ENCODE assay signal across 21 mouse cellular contexts in genomic region chr11:5429396-5430190, GRCm38 (mm10). TPM values are rescaled to one million over a fixed set of nuclear protein-coding genes. Genes with fewer than 3 reads are reported as not detected.
DNase-seq lines count a peak whose midpoint lies in the region; ATAC-seq lines count a peak whose summit lies in the region.
"Had no signal": no experiment of that assay in that cellular context is flagged by ENCODE, and none has a peak within 500 bp of the region (broad histone marks: within the 10 kb centered on the region; RNA-seq: fewer than 3 reads in every experiment).

No protein-coding gene starts in this region.

- ATAC-seq in inflammation-experienced regulatory T-cells, adult 6 months: peak; percentile 71
- ATAC-seq: forebrain, embryonic 15.5 days had no signal

- DNase-seq in heart, adult 11 months: peak; percentile 52
- DNase-seq in heart, adult 18-20 months: no peak
- peak; percentile 41 for DNase-seq in thymus, postnatal 14 days
- DNase-seq in thymus, postnatal 4 days: no peak
- no peak for DNase-seq in gastrocnemius, postnatal 10 days
- DNase-seq in layer of hippocampus, postnatal 25 days (ENCODE audit: extremely low spot score in 1 of 2, low spot score in 1 of 2): no peak
- no peak for DNase-seq in c-Kit-positive CD71-positive TER-119-positive erythroid progenitor cells, embryonic 14.5 days (ENCODE audit: low spot score)
- DNase-seq: adrenal gland, postnatal 10 days; cerebellum, adult 11 months; cerebellum, adult 9-10 months; cerebellum, postnatal 36 days; gastrocnemius, adult 2 months; kidney, adult 2 months; layer of hippocampus, adult 9-11 months; liver; lung, adult 2 months; retina, postnatal 1 day; right cerebral cortex, postnatal 25 days; thymus, adult 2 months had no signal

RNA-seq across cellular contexts. Expression of gene Znrf3, which starts 15.1 kb away (rescaled TPM):
- 1 to 10 TPM; 7.3 to 7.5 TPM for total RNA-seq in heart, adult 18-20 months (2021)
- 10 to 100 TPM in 2 of 3 experiments, 1 to 10 TPM in 1; 3.3 to 19.8 (median 17.3) TPM for polyA plus RNA-seq in inflammation-experienced regulatory T-cells, adult 6 months (2017; shearing (Covaris generic))
- 10 to 100 TPM; 14.6 to 16.3 TPM for total RNA-seq in gastrocnemius, postnatal 10 days (2021)
- total RNA-seq in layer of hippocampus, postnatal 25 days (2021): 10 to 100 TPM; 18.6 to 23.2 TPM

Comparison
In these comparisons a context has a peak if more than half of its experiments do, and no peak if none do; other contexts are left out.
1. DNase-seq: peak in heart, adult 11 months (single experiment) and thymus, postnatal 14 days (single experiment); none in heart, adult 18-20 months (0 of 2), thymus, postnatal 4 days (single experiment), gastrocnemius, postnatal 10 days (single experiment), layer of hippocampus, postnatal 25 days (0 of 2) and c-Kit-positive CD71-positive TER-119-positive erythroid progenitor cells, embryonic 14.5 days (single experiment).